28 mouse cellular contexts compared by ENCODE assay signal in the genomic region with DNA sequence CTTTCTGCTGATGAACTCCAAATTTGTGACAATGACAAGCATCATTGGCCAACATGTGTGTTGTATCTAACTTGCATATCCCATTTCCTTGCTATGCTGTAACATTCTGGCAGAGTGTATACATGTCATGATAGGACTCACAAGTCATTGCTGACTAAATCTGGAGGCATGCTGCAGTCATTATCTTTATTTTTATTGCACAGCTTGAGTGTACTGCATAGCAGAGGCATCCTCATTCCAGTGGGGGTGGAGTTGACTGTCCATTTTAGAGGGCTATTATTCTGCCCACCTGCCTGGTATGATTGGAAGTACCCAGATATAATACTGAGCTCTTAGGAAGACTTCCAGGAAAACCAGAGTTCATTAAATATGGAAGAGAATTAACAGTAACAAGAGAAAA.
A peak's percentile ranks its signal among the peaks of the same experiment; 100 is the strongest.
DNase-seq lines count a peak whose midpoint lies in the region; ATAC-seq and TF ChIP-seq lines count a peak whose summit lies in the region.
"Had no signal": no experiment of that assay in that cellular context is flagged by ENCODE, and none has a peak within 500 bp of the region (broad histone marks: within the 10 kb centered on the region; RNA-seq: fewer than 3 reads in every experiment).

No protein-coding gene starts in this region.

- peak; percentile 60 for ATAC-seq in Patski
- no peak for ATAC-seq in lung, postnatal 0 days
- ATAC-seq: forebrain, embryonic 13.5 days; forebrain, embryonic 16.5 days; hindbrain, postnatal 0 days; inflammation-experienced regulatory T-cells, adult 6 months; intestine, embryonic 16.5 days had no signal

- H3K9ac ChIP-seq in lung, postnatal 0 days (replicated peaks; ENCODE audit: low read depth) = no peak overlapping the region
- H3K9ac ChIP-seq: embryonic facial prominence, embryonic 13.5 days; forebrain, embryonic 13.5 days; hindbrain, embryonic 14.5 days had no signal

- peak; percentile 2 for DNase-seq in cerebellum, adult 11-12 months
- DNase-seq in cerebellum, postnatal 36 days = no peak
- DNase-seq in 3T3-L1 (ENCODE audit: low read depth, low spot score) (peak; percentile 45), Patski (ENCODE audit: low read depth, low spot score) (no peak)
- no peak for DNase-seq in lung, postnatal 0 days (ENCODE audit: low spot score)
- no peak for DNase-seq in right cerebral cortex, postnatal 36 days (ENCODE audit: low spot score in 2 of 2)
- DNase-seq: adrenal gland, postnatal 10 days; adrenal gland, postnatal 36 days; cerebellum, adult 2 months; cerebellum, adult 9-11 months; cerebellum, postnatal 25 days; embryo, embryonic 11 days; gastrocnemius, postnatal 10 days; gastrocnemius, postnatal 36 days; heart, postnatal 36 days had no signal

- H3K27me3 ChIP-seq in Patski = no peaks in the 10 kb centered on the region
- H3K27me3 ChIP-seq in lung, postnatal 0 days (replicated peaks; ENCODE audit: insufficient read depth, low read length) = no peaks in the 10 kb centered on the region
- H3K27me3 ChIP-seq: CH12.LX; embryonic facial prominence, embryonic 13.5 days; forebrain, embryonic 13.5 days had no signal

- no peak overlapping the region for H3K27ac ChIP-seq in lung, postnatal 0 days (ENCODE audit: low read length)
- H3K27ac ChIP-seq: embryonic facial prominence, embryonic 10.5 days; embryonic facial prominence, embryonic 13.5 days; forebrain, embryonic 10.5 days; forebrain, embryonic 13.5 days; hindbrain, embryonic 10.5 days; hindbrain, embryonic 14.5 days; hindbrain, postnatal 0 days had no signal

- H3K36me3 ChIP-seq in lung, postnatal 0 days (ENCODE audit: insufficient read depth, low read length) = no peaks in the 10 kb centered on the region
- H3K36me3 ChIP-seq: embryonic facial prominence, embryonic 10.5 days; embryonic facial prominence, embryonic 13.5 days; forebrain, embryonic 10.5 days; G1E; hindbrain, embryonic 10.5 days had no signal

- TF ChIP-seq EP300 in lung, postnatal 0 days (IDR thresholded peaks at IDR 0.05) = no peak

- POLR2A ChIA-PET in Patski (lab: Charles Lee) = interaction anchor here (0.8 to 3.6 kb wide), 4 partner anchors 10 to 98 kb away, joined by 3 to 15 read pairs (median 4); partner anchors contain the start of gene Lhfp

- no peaks in the 10 kb centered on the region for H3K4me1 ChIP-seq in lung, postnatal 0 days (ENCODE audit: insufficient read depth, low read depth, low read length)
- H3K4me1 ChIP-seq: embryonic facial prominence, embryonic 13.5 days; forebrain, embryonic 13.5 days had no signal

- in situ Hi-C loops in Patski (cut with MboI; ENCODE audit: low pct_unique_long_range_greater_than_20kb) = no loop called here

- no peak overlapping the region for H3K4me3 ChIP-seq in lung, postnatal 0 days (ENCODE audit: low read depth, low read length)
- H3K4me3 ChIP-seq: embryonic facial prominence, embryonic 10.5 days; embryonic facial prominence, embryonic 13.5 days; forebrain, embryonic 10.5 days; forebrain, embryonic 13.5 days; hindbrain, embryonic 10.5 days had no signal

- TF ChIP-seq CTCF in Patski (IDR thresholded peaks at IDR 0.05) = no peak
- TF ChIP-seq CTCF in lung, postnatal 0 days (IDR thresholded peaks at IDR 0.05) = no peak

- no peak overlapping the region for H3K4me2 ChIP-seq in lung, postnatal 0 days (replicated peaks; ENCODE audit: low read depth, low read length)
- H3K4me2 ChIP-seq: embryonic facial prominence, embryonic 13.5 days; forebrain, embryonic 13.5 days; heart, embryonic 11.5 days; hindbrain, embryonic 14.5 days had no signal

- H3K9me3 ChIP-seq in lung, postnatal 0 days (ENCODE audit: low read length) = no peaks in the 10 kb centered on the region
- H3K9me3 ChIP-seq: embryonic facial prominence, embryonic 10.5 days; embryonic facial prominence, embryonic 13.5 days; forebrain, embryonic 13.5 days had no signal

- CTCF ChIA-PET in Patski (lab: Charles Lee) = interaction anchor here (1.0 to 4.7 kb wide), 9 partner anchors 10 to 309 kb away, joined by 3 to 31 read pairs (median 5); partner anchors contain the start of gene Lhfp

Comparison
In these comparisons a context has a peak if more than half of its experiments do, and no peak if none do; other contexts are left out.
1. DNase-seq: peak in cerebellum, adult 11-12 months (single experiment) and 3T3-L1 (single experiment); none in cerebellum, postnatal 36 days (0 of 2), Patski (single experiment), lung, postnatal 0 days (single experiment) and right cerebral cortex, postnatal 36 days (0 of 2).